Mouse (Mus musculus): ENCODE measurements around the gene Emp1. TPM values are rescaled to one million over a fixed set of nuclear protein-coding genes. Genes with fewer than 3 reads are reported as not detected.

Emp1 gene
- polyA plus RNA-seq, 2 experiments: 0.55 to 2.0 TPM

DNA sequence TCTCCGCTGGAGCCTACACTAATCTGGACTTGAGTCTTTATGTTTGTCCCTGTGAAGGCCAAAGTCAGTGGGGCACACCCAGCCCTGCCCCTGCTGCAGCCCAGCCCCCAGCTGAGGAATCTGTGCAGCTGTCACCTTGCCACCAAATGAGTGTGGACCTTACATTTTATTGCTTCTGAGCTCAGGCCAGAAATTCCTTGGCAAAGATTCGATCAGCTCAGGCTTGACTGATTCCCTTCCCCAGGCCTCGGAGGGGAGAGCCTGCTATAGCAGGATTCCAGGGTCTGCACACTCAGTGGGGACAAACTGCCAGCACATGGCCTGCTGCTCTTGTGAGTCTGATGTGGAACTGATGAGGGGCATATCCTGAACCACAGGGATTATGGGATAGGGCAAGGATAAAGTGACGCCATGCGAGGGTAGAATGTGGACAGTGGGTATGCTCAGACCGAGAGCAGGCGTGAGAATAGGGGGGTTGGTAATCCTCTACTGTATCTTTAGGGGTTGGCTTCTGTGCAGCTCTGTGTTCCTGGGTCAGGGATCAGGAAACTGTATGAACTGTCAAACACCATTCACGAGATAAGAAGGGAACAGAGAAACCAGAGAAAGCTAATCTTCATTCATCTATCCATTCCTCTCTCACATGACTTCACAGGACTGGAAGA, 10.6 kb upstream of the Emp1 start:
- Histone ChIP-seq H3K4me3 (ENCODE audit: insufficient read depth in 1 of 2, low read depth in 2 of 2, low read length in 2 of 2) (no peak overlapping the region), H3K4me2 (ENCODE audit: low read depth) (no peak overlapping the region), H3K4me1 (replicated peaks; ENCODE audit: control insufficient read depth in 2 of 2, insufficient read depth in 2 of 2, low read length in 1 of 2) (peaks cover 0 to 3% of the 10 kb centered on the region in 2 experiments; a peak in 1 of 4 replicates), H3K27me3 (ENCODE audit: control insufficient read depth, insufficient read depth, low read length) (no peaks in the 10 kb centered on the region), H3K36me3 (replicated peaks; ENCODE audit: control insufficient read depth, insufficient read depth, low read depth) (no peaks in the 10 kb centered on the region), H3K27ac (no peak overlapping the region), H3K9me3 (ENCODE audit: control insufficient read depth, low read length) (no peaks in the 10 kb centered on the region), H3K9ac (replicated peaks) (no peak overlapping the region)
- no peak for ATAC-seq (ENCODE audit: insufficient read depth)
- WGBS (ENCODE audit: insufficient replicate concordance): 57% methylated on average over 8 of the region's 8 CpGs
- DNase-seq (ENCODE audit: low read depth in 3 of 3, low spot score in 3 of 3): no peak
- TF ChIP-seq EP300 (IDR thresholded peaks at IDR 0.05; ENCODE audit: low read depth) (no peak), CTCF (IDR thresholded peaks at IDR 0.05; ENCODE audit: low read depth) (no peak)

DNA sequence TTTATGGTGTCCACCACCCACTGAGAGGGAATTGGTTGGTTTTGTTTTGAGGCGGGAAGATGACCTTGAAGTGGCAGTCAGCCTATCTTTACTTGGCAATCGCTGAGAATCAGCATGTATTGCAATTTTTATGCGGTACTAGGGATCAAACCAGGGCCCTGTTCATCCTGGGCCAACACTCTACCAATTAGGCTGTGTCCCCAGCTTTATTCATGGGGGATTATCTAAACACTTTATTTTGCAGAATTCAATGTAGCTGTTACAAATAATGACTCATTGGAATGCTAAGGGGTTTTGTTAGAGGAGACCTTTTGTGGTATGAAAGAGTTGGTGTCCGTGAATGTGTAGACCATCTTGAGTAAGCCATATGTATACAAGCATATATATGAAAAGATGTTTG, 9.8 kb upstream of the Emp1 start:
- WGBS (ENCODE audit: insufficient replicate concordance): 59% methylated on average over 4 of the region's 4 CpGs
- H3K36me3 ChIP-seq (replicated peaks; ENCODE audit: control insufficient read depth, insufficient read depth, low read depth): no peaks in the 10 kb centered on the region
- H3K27me3 ChIP-seq (ENCODE audit: control insufficient read depth, insufficient read depth, low read length): no peaks in the 10 kb centered on the region
- H3K27ac ChIP-seq: no peak overlapping the region
- no peak overlapping the region for H3K9ac ChIP-seq (replicated peaks)
- DNase-seq (ENCODE audit: low read depth in 3 of 3, low spot score in 3 of 3) (no peak), ATAC-seq (ENCODE audit: insufficient read depth) (no peak)
- H3K4me2 ChIP-seq (ENCODE audit: low read depth): no peak overlapping the region
- H3K9me3 ChIP-seq (ENCODE audit: control insufficient read depth, low read length): no peaks in the 10 kb centered on the region
- peaks cover 0 to 3% of the 10 kb centered on the region in 2 experiments; a peak in 1 of 4 replicates for H3K4me1 ChIP-seq (replicated peaks; ENCODE audit: control insufficient read depth in 2 of 2, insufficient read depth in 2 of 2, low read length in 1 of 2)
- no peak overlapping the region for H3K4me3 ChIP-seq (ENCODE audit: insufficient read depth in 1 of 2, low read depth in 2 of 2, low read length in 2 of 2)
- TF ChIP-seq CTCF (IDR thresholded peaks at IDR 0.05; ENCODE audit: low read depth) (no peak), EP300 (IDR thresholded peaks at IDR 0.05; ENCODE audit: low read depth) (no peak)

DNA sequence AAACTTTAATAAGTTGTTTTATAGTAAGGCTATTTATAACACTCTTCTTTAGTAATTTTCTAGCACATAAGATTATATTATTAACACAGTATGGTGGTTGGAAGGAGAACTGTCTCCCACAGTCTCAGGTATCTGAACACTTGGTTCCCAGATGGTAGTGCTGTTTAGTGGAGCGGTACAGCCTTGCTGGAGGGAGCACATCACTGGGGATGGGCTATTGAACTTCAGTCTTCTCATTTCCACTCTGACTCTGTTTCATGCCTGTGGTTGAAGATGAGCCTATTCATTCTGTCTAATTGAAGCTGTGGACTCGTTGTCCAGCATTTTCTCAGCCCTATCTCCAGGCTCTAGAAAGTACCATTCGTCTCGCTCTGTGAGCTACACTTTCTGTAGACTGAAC, 7.4 kb upstream of the Emp1 start:
- Histone ChIP-seq H3K27ac (no peak overlapping the region), H3K4me3 (ENCODE audit: insufficient read depth in 1 of 2, low read depth in 2 of 2, low read length in 2 of 2) (no peak overlapping the region), H3K27me3 (ENCODE audit: control insufficient read depth, insufficient read depth, low read length) (no peaks in the 10 kb centered on the region), H3K9ac (replicated peaks) (no peak overlapping the region), H3K9me3 (ENCODE audit: control insufficient read depth, low read length) (no peaks in the 10 kb centered on the region), H3K4me2 (ENCODE audit: low read depth) (no peak overlapping the region), H3K36me3 (replicated peaks; ENCODE audit: control insufficient read depth, insufficient read depth, low read depth) (no peaks in the 10 kb centered on the region), H3K4me1 (replicated peaks; ENCODE audit: control insufficient read depth in 2 of 2, insufficient read depth in 2 of 2, low read length in 1 of 2) (peaks cover 0 to 3% of the 10 kb centered on the region in 2 experiments; a peak in 1 of 4 replicates)
- TF ChIP-seq CTCF (IDR thresholded peaks at IDR 0.05; ENCODE audit: low read depth) (no peak), EP300 (IDR thresholded peaks at IDR 0.05; ENCODE audit: low read depth) (no peak)
- DNase-seq (ENCODE audit: low read depth in 3 of 3, low spot score in 3 of 3) (no peak), ATAC-seq (ENCODE audit: insufficient read depth) (no peak)
- WGBS (ENCODE audit: insufficient replicate concordance): 71% methylated on average over 4 of the region's 4 CpGs

DNA sequence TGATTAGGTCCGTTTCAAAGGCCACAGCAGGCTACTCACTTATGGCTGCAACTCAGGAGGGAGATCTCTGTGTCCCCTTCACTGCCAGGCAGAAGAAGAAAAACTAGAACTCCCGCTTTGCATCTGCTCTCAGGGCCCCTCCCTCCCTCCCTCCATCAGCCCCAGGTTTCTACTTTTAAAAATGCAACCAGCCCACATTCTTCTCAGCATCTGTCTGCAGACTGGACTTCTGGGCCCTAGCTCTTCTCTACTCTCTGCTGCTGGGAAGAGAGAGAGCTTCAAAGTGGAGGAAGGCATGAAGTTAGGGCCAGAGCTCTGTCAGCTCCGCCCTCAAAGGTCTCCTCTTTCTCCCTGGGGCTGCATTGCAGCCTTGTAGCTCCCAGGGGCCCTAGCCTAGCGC, 2.0 kb upstream of the Emp1 start:
- Histone ChIP-seq H3K9ac (replicated peaks) (no peak overlapping the region), H3K4me3 (ENCODE audit: insufficient read depth in 1 of 2, low read depth in 2 of 2, low read length in 2 of 2) (no peak overlapping the region), H3K9me3 (ENCODE audit: control insufficient read depth, low read length) (no peaks in the 10 kb centered on the region), H3K4me2 (ENCODE audit: low read depth) (no peak overlapping the region), H3K27ac (no peak overlapping the region), H3K27me3 (ENCODE audit: control insufficient read depth, insufficient read depth, low read length) (no peaks in the 10 kb centered on the region), H3K4me1 (replicated peaks; ENCODE audit: control insufficient read depth in 2 of 2, insufficient read depth in 2 of 2, low read length in 1 of 2) (peaks cover 0 to 8% of the 10 kb centered on the region in 2 experiments; a peak in 2 of 4 replicates), H3K36me3 (replicated peaks; ENCODE audit: control insufficient read depth, insufficient read depth, low read depth) (no peaks in the 10 kb centered on the region)
- WGBS (ENCODE audit: insufficient replicate concordance): 53% methylated on average over 4 of the region's 4 CpGs
- DNase-seq (ENCODE audit: low read depth in 3 of 3, low spot score in 3 of 3) (no peak), ATAC-seq (ENCODE audit: insufficient read depth) (no peak)
- TF ChIP-seq CTCF (IDR thresholded peaks at IDR 0.05; ENCODE audit: low read depth) (no peak), EP300 (IDR thresholded peaks at IDR 0.05; ENCODE audit: low read depth) (no peak)

DNA sequence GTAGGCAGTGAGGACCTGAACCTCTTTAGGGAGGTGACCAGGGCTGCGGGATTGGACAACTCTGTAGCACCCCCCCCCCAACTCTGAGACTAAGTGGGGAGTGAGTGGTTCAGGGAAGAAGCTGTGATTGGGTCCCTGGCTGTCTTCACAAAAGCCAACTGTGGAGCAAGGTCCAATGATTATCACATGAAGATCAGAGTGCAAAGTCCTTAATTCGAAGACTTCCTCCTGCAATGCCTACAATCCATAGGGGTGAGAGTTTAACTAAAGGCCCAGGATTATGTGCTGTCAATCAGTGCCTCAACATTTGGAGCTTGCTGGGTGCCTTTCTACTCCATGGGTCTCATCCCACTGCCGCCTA, 267 bp upstream of the Emp1 start:
- Histone ChIP-seq H3K4me1 (replicated peaks; ENCODE audit: control insufficient read depth in 2 of 2, insufficient read depth in 2 of 2, low read length in 1 of 2) (peaks cover 0 to 8% of the 10 kb centered on the region in 2 experiments; a peak in 2 of 4 replicates), H3K27me3 (ENCODE audit: control insufficient read depth, insufficient read depth, low read length) (no peaks in the 10 kb centered on the region), H3K9me3 (ENCODE audit: control insufficient read depth, low read length) (no peaks in the 10 kb centered on the region), H3K4me3 (ENCODE audit: insufficient read depth in 1 of 2, low read depth in 2 of 2, low read length in 2 of 2) (no peak overlapping the region), H3K4me2 (ENCODE audit: low read depth) (no peak overlapping the region), H3K9ac (replicated peaks) (no peak overlapping the region), H3K27ac (no peak overlapping the region), H3K36me3 (replicated peaks; ENCODE audit: control insufficient read depth, insufficient read depth, low read depth) (no peaks in the 10 kb centered on the region)
- 64% methylated on average over 3 of the region's 3 CpGs for WGBS (ENCODE audit: insufficient replicate concordance)
- TF ChIP-seq CTCF (IDR thresholded peaks at IDR 0.05; ENCODE audit: low read depth) (no peak), EP300 (IDR thresholded peaks at IDR 0.05; ENCODE audit: low read depth) (no peak)
- no peak for ATAC-seq (ENCODE audit: insufficient read depth)
- no peak for DNase-seq (ENCODE audit: low read depth in 3 of 3, low spot score in 3 of 3)

Data from liver, embryonic 14.5 days (tissue).